Mouse (Mus musculus) lung, adult 2 months (tissue): Measurements from ENCODE around the gene Col16a1. TPM values are rescaled to one million over a fixed set of nuclear protein-coding genes. Genes with fewer than 3 reads are reported as not detected.

ENCODE experiments used
- DNase-seq: peaks from one replicate; pipeline ENCODE4 v3.0.0; 2022
- H3K4me1 ChIP-seq: fragments of 200-500 bp; 2 replicates; pipeline ENCODE4 v1.6.1; 2011; ENCODE audit warnings: low read length; ENCODE audit not compliant: control insufficient read depth, insufficient read depth
- H3K4me3 ChIP-seq: fragments of 200-500 bp; replicated peaks from 2 replicates; pipeline ENCODE3; 2011; ENCODE audit warnings: low read depth, mild to moderate bottlenecking, control low read depth, low read length; ENCODE audit errors: extremely low read depth
- CTCF ChIP-seq: fragments of 200-500 bp; IDR thresholded peaks from 2 replicates; pipeline ENCODE4 v1.5.1; 2011; ENCODE audit warnings: mild to moderate bottlenecking, low read length, control low read depth; ENCODE audit not compliant: insufficient read depth
- POLR2A ChIP-seq: fragments of 200-500 bp; IDR thresholded peaks from 2 replicates; pipeline ENCODE4 v1.6.1; 2011; ENCODE audit warnings: low read depth, mild to moderate bottlenecking, control low read depth, low read length, borderline replicate concordance; ENCODE audit errors: extremely low read depth
- WGBS: fragments of 180-500 bp; shearing (Covaris S2); methylation state at CpG from one replicate; pipeline ENCODE4 v1.1.7; 2018; 5-methylcytosine and 5-hydroxymethylcytosine counted together
- polyA plus RNA-seq: library from polyadenylated mRNA; depleted of rRNA; stranded (reverse); fragments of >200 nt; gene quantifications from 2 replicates; pipeline ENCODE4 v1.2.3, GENCODE M21; 2012

Col16a1 gene
- polyA plus RNA-seq, 1 experiment, result 27.9 TPM

DNA sequence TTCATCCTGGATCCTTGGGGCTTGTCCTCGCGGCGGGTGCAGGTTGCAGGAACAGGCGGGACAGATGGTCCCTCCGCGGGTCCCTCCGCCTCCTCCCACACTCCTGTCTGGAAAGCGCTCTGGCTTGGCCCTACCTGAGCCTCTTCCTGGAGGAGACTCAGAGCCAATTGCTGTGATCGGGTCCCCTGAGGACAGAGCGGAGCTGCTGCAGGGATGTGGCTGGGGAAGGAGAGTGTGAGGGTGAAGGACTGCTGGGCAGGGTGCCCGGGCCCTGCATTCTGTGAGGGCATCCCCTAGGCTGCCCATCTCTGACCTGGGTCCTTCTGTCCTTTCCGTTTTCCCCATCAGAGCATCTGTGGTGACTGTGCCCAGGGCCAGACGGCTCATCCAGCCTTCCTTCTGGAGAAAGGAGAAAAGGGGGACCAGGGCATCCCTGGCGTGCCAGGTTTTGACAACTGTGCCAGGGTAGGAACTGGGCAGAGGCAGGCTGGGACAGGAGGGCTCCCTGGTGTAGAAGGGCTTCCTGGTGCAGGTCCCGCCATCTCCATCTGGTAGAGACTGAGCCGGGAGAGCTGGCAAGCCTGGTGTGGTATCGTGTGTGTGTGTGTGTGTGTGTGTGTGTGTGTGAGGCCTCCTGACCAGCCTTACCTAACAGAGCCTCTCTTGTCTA is 31.3 kb downstream of the Col16a1 start:
- TF ChIP-seq CTCF (no peak), POLR2A (no peak)
- DNase-seq, result no peak
- 64% methylated on average over 17 of the region's 17 CpGs for WGBS
- H3K4me1 ChIP-seq, result no peaks in the 10 kb centered on the region
- H3K4me3 ChIP-seq, result no peak overlapping the region

DNA sequence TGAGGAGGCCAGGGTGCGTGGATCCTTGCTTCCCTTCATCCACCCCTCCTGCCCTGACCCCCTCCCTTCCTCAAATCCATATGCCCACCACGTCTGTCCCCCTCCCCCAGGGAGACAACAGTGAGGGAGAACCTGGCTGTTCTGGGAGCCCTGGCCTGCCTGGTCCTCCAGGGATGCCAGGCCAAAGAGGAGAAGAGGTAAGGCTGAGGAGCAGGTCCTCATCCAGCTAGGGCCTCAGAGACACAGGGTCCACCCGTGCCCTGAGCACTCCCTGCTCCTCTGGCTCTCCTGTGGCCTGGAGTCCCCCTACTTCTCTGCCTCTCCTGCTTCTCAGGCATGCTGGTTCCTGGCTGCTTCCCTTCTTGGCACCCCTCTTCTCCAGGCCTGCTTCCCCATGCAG is 31.9 kb downstream of the Col16a1 start:
- WGBS, result 57% methylated on average over 3 of the region's 3 CpGs

DNA sequence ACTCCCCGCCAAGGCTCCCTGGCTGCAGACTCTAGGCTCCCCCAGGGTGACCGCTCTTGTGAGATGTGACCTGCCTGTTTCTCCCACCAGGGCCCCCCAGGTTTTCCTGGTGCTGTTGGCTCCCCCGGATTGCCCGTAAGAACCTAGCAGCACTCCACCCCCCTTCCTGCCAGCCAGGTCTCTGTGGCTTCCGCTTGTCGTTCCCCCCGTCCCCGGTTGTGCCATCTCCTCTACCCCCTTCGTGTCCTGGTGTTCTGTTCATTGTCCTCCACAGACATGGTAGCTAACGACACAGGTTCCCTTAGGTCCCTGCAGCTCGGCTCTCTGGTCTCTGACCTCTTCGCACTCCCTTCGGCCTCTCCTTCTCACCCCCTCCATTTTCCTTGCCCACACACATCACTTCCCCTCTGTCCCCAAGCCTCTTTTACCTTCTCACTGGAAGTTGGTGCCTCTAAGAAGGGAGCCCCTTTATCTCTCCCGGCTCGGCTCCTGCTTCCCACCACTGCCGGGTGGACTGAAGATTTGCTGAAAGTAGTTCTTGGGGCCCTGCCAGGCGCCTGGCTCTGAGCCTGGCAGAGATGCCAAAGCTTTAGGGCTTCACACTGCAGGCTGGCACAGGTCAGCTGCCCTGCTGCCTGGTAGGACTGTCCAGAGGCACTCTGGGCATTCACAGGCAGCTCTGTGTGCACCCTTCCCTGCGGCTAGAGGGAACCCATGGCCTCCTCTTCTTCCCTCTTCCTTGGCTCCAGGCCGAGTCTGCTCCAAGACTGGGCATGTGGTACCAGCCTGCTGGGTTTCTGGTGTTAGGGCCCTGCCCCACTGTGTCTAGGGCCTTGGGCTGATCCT is 33.9 kb downstream of the Col16a1 start:
- no peak overlapping the region for H3K4me3 ChIP-seq
- WGBS, result 62% methylated on average over 19 of the region's 19 CpGs

More for the DNA sequence above, 31.9 kb downstream of the Col16a1 start:
- Histone ChIP-seq H3K4me1 (no peaks in the 10 kb centered on the region), H3K4me3 (no peak overlapping the region)
- no peak for DNase-seq
- TF ChIP-seq POLR2A, result no peak
- no peak for TF ChIP-seq CTCF

DNA sequence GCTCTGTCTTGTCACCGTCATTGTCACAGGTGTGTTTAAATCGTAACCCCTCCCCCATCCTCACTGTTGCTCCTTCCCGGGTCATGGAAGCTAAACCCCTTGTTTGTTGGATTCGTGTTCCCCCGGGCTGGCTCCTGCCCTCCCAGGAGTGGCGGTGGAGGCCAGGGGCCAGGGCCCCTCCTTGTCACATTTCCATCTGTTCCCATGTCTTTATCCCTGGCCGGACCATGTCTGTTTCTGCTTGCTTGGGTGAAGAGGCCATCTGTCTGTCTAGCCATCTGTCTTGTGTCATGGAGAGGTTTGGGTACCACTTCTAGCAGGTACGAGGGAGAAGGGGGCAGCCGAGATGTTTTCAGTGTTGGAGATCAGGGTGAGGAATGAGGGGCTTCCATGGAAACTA is 34.6 kb downstream of the Col16a1 start:
- no peaks in the 10 kb centered on the region for H3K4me1 ChIP-seq
- no peak for DNase-seq
- TF ChIP-seq POLR2A (no peak), CTCF (no peak)
- no peak overlapping the region for H3K4me3 ChIP-seq
- WGBS, result 57% methylated on average over 9 of the region's 9 CpGs

More for the DNA sequence above, 33.9 kb downstream of the Col16a1 start:
- peak; percentile 39 for DNase-seq
- TF ChIP-seq POLR2A (no peak), CTCF (no peak)
- H3K4me1 ChIP-seq, result no peaks in the 10 kb centered on the region

DNA sequence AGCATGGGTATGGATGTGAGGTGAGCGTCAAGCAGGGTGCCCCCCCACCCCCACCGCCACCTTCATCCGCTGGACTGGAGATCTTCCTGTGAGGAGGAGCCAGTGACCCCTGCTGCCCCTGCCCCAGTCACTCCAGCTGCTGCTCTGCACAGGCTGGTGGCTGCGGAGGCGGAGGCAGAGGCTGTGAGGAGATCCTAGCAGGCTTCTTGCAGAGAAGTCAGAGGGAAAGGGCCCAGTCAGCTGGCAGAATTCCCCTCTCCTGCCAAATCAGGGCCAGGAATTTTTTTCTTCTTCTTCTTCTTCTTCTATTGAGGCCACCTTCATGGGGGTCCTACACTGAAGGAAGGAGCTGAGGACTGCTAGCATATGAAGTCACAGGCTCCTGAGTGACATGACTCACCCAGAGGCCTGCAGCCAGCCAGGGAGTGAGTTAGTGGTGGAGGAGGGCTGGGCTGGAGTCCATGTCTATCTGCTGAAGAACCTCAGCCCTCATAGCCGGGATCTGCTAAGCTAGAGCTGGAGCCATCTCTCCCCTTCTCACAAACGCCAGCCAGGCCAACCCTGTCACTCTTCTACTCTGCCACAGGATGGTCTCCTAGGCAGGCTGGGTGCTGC is 36.8 kb downstream of the Col16a1 start:
- 57% methylated on average over 7 of the region's 7 CpGs for WGBS
- Histone ChIP-seq H3K4me3 (no peak overlapping the region), H3K4me1 (no peaks in the 10 kb centered on the region)
- TF ChIP-seq POLR2A (no peak), CTCF (no peak)
- no peak for DNase-seq

DNA sequence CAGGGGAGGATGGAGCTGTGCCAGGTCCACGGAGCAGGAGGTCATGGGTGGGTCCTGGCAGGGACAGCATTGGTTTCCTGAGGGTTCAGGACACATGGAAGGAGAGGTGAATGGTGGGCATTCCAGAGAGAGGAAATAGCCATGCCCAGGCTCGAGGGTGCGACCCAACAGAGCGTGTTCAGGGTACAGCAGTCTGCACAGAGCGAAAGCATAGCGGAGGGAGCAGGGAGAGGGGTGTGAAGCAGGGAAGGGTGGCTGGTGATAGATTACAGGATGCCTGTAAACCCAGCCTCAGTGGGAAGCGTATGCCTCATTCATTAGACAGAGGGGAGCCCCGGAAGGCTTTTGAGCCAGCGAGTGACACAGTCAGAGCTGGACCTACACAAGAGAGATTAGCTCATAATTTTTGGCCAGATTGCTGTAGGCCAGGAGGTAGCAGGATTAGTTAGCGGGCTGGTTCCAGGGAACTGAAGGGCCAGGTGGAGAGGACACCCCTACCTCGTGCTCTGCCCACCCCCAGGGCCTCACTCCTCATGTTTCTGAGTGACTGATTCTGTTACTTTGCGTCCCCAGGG is 37.7 kb downstream of the Col16a1 start:
- no peak for TF ChIP-seq POLR2A
- no peak for TF ChIP-seq CTCF
- H3K4me3 ChIP-seq, result no peak overlapping the region
- DNase-seq, result no peak
- WGBS, result 61% methylated on average over 12 of the region's 12 CpGs
- no peaks in the 10 kb centered on the region for H3K4me1 ChIP-seq

DNA sequence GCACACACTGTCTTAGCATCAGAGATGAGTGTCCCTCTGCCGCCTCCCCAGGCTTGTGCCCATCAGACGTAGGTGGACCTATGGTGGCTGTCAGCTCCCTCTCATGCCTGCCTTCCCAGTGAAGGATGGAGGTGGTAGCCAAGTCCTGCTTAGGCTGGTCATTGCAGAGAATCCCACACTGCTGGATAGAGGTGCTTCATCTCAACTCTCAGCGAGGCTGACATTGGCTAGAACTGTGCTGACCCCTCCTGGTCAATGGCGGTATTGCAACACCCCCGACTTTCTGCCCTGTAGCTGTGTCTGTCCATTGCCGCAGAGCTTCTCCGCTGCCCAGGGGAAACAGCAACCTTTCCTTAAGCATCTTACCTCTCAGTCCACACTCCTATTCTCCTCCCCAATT is 39.7 kb downstream of the Col16a1 start:
- Histone ChIP-seq H3K4me1 (no peaks in the 10 kb centered on the region), H3K4me3 (no peak overlapping the region)
- 16% methylated on average over 7 of the region's 7 CpGs for WGBS
- TF ChIP-seq POLR2A, result no peak
- TF ChIP-seq CTCF, result peak; percentile 100
- DNase-seq, result peak; percentile 96

DNA sequence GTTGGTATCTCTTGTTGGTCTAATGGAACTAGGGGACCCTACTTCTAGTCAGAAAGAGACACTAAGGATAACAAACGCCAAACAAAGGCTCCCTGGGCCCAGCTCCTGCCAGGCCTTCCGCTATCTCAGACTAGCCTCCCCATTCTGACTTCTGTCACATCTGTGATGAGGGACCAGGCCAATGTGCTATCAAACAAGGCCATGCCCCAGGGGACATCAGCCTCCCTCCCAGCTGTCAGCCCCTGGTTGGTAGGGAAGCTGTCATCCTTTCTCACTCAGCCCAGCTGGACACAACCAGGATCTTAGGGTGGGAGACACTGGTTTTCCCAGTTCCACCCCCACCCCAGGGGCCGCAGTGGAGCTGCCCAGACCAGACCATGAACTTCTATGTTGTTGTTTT is 47.5 kb downstream of the Col16a1 start:
- Histone ChIP-seq H3K4me3 (no peak overlapping the region), H3K4me1 (no peaks in the 10 kb centered on the region)
- WGBS, result 70% methylated on average over 3 of the region's 3 CpGs
- DNase-seq, result no peak
- TF ChIP-seq POLR2A (no peak), CTCF (no peak)

DNA sequence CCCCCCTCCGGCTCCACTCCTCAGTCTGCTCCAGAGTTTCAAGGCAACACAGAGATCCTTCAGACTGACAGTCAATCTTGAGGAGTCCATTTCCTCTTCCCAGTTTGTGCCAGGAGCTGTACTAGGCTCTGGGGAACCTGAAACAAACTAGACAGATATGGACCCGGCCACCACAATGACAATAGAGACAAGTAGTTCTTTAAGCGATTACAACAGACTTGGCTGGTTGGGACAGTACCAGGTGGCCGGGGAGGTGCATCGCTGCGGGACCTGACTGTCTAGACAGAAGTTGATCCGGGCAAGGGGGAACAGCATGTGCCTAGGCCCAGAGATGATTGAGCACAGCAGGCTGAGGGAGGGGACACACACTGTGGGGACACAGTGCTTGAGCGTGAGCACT is 53.5 kb downstream of the Col16a1 start:
- H3K4me1 ChIP-seq, result peaks cover 7% of the 10 kb centered on the region
- TF ChIP-seq POLR2A (no peak), CTCF (no peak)
- DNase-seq, result no peak
- no peak overlapping the region for H3K4me3 ChIP-seq
- 28% methylated on average over 8 of the region's 8 CpGs for WGBS

DNA sequence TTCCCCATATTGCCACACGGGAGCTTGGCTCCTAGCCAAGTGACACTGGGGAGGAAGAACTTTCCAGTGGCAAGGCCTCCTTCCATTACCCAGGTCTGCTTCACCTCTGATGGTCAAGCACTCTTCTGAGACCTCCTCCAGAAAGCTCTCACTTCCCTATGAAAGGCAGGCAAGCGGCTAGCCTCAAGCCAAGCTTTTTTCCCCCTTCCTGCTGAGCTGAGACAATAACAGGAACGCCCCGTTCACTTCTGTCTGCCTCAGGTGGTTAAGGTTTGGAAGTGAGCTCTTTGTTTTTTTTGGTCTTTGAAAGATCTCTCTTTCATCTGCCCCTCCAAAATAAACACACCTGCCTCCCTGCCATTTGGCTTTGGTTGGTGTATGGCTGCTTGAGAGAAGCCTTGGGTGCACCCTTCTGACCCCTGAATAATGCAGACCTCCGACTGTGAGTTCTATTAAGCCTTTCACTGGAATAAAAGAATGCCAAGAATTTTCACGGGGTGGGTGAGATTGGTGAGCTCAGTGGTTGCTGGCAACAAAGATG is 54.5 kb downstream of the Col16a1 start, which contains the start of gene Pef1:
TSS of gene Pef1 (plus strand) at position 448 of the 541 bp plus-strand sequence.
- H3K4me3 ChIP-seq, result no peak within 1 kb of the TSS
- TF ChIP-seq CTCF (no peak), POLR2A (no peak)
- DNase-seq, result peak; percentile 46
- peaks cover 11% of the 10 kb centered on the region for H3K4me1 ChIP-seq
- WGBS, result 12% methylated on average over 6 of the region's 6 CpGs
